Mouse (Mus musculus): ENCODE results near the gene Il6st.

DNA sequence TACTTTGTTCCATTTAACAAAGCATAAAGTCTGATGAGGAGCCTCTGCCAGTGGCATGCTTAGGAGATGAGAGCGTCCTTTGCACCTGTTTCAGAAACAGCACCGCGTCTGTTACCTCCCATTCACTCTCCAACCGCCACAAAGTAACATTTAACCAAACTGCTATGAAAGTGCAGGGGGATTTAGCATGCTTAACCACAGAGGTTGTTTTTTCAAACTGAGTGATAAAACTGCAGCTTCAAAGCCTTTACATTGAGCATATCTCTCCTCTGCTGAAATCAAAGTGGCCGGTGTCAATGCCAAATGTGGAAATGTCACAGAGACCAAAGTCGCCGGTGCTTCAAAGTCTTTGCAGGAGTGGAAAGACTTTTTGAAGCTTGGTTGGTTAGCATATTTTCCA, 39.2 kb upstream of the Il6st start:
- TF ChIP-seq GATA1 (IDR thresholded peaks at IDR 0.05; ENCODE audit: borderline replicate concordance, low read length) (no peak), FLI1 (IDR thresholded peaks at IDR 0.05; ENCODE audit: low read length) (no peak)
